Mouse (Mus musculus) erythroblast, embryonic 14.5 days (primary cell): ENCODE measurements around the gene Caprin2.

Experiments
- GATA1 ChIP-seq: IDR thresholded peaks from 2 replicates; pipeline ENCODE4 v1.6.1; 2012; ENCODE audit warnings: low read length, inconsistent platforms, mixed read lengths
- TAL1 ChIP-seq: IDR thresholded peaks from 3 replicates; pipeline ENCODE4 v1.6.1; 2012; ENCODE audit warnings: low read length, inconsistent platforms, mixed read lengths

DNA sequence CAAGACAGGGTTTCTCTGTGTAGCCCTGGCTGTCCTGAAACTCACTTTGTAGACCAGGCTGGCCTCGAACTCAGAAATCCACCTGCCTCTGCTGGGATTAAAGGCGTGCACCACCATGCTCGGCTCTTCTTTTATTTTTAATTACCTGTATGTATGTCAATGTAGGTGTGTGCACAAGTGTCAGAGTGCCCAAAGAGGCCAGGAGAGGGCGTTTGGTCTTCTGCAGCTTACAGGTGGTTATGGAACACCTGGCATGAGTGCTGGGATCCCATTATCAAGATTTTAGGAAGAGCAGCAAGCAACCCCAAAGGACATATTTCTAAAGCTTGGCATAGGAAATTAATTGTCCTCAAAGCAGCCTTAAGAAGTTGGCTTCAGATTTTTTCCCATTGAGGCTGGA is 46.4 kb upstream of the Caprin2 start:
- TF ChIP-seq GATA1 (no peak), TAL1 (no peak)
